Mouse (Mus musculus) erythroblast, embryonic 14.5 days (primary cell): ENCODE data around the gene Inpp5e. TPM values are rescaled to one million over a fixed set of nuclear protein-coding genes. Genes with fewer than 3 reads are reported as not detected.

Experiments used
- H3K27me3 ChIP-seq: 2 replicates; pipeline ENCODE4 v1.6.1; 2012; ENCODE audit warnings: inconsistent platforms; ENCODE audit not compliant: control insufficient read depth
- H3K36me3 ChIP-seq: 2 replicates; pipeline ENCODE4 v1.6.1; 2012; ENCODE audit warnings: mild to moderate bottlenecking, inconsistent platforms; ENCODE audit not compliant: control insufficient read depth
- H3K4me1 ChIP-seq: 2 replicates; pipeline ENCODE4 v1.6.1; 2012; ENCODE audit warnings: inconsistent platforms; ENCODE audit not compliant: control insufficient read depth
- H3K4me3 ChIP-seq: replicated peaks from 2 replicates; pipeline ENCODE3; 2012; ENCODE audit warnings: moderate library complexity, mild to moderate bottlenecking, inconsistent platforms
- H3K9me3 ChIP-seq: 2 replicates; pipeline ENCODE4 v1.6.1; 2012; ENCODE audit warnings: low read length, inconsistent platforms, mixed read lengths; ENCODE audit not compliant: control insufficient read depth
- GATA1 ChIP-seq: IDR thresholded peaks from 2 replicates; pipeline ENCODE4 v1.6.1; 2012; ENCODE audit warnings: low read length, inconsistent platforms, mixed read lengths
- TAL1 ChIP-seq: IDR thresholded peaks from 3 replicates; pipeline ENCODE4 v1.6.1; 2012; ENCODE audit warnings: low read length, inconsistent platforms, mixed read lengths
- polyA plus RNA-seq: library from polyadenylated mRNA; stranded (reverse); fragments of >175 nt; gene quantifications from 2 replicates; pipeline ENCODE4 v1.2.3, GENCODE M21; 2012

The Inpp5e gene
- polyA plus RNA-seq, result 0.75 and 0.98 TPM in 2 replicates

GRCm38 (mm10) chr2:26408515-26409356, at the start of gene Inpp5e:
Gene Inpp5e (minus strand): TSS chr2:26409203.
- peaks cover 54% of the 10 kb centered on the region for H3K4me1 ChIP-seq

DNA sequence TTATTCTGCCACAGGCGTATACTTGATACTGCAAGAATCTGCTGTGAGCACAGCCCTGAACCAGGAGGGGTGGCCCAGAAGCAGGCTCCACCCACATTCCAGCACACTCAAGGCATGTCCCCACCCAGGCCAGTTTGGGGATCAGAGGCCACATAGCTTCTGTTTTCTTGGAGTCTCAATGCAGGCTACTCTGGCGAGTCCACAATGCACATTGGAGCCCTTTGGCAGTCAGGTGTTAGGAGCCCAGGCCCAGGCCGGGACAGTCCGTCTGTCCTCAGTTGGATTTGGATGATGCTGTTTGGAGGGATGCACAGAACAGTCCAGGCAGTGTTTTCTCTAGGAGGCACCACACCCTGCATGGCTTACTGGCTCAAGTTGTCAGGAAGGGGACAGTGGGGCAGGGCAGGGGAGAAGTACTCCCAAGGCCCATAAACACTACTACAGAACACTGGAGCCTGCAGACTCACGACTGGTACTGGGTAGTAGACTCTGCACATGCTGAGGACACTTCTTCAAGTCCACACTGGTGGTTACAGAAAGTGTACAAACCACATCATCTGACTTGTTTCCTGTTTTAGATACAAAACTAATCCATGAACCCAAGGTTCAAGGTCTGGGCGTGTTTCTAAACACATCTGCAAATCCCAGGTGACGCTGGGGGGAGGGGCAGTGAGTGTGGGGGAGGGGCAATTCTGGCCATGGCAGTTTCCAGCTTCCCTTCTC, 49.6 kb upstream of the Inpp5e start:
- peaks cover 25% of the 10 kb centered on the region; the same call in 1 of the 2 replicates for H3K36me3 ChIP-seq
- TF ChIP-seq GATA1 (no peak), TAL1 (no peak)
- no peaks in the 10 kb centered on the region for H3K9me3 ChIP-seq
- no peak overlapping the region for H3K4me3 ChIP-seq
- peaks cover 8% of the 10 kb centered on the region for H3K4me1 ChIP-seq
- no peaks in the 10 kb centered on the region for H3K27me3 ChIP-seq

More at GRCm38 (mm10) chr2:26408515-26409356, at the start of gene Inpp5e:
- no peaks in the 10 kb centered on the region for H3K9me3 ChIP-seq
- H3K4me3 ChIP-seq, result peak within 1 kb of the TSS; percentile 83
- H3K27me3 ChIP-seq, result no peaks in the 10 kb centered on the region
- peaks cover 66% of the 10 kb centered on the region for H3K36me3 ChIP-seq
- TF ChIP-seq TAL1, result no peak

DNA sequence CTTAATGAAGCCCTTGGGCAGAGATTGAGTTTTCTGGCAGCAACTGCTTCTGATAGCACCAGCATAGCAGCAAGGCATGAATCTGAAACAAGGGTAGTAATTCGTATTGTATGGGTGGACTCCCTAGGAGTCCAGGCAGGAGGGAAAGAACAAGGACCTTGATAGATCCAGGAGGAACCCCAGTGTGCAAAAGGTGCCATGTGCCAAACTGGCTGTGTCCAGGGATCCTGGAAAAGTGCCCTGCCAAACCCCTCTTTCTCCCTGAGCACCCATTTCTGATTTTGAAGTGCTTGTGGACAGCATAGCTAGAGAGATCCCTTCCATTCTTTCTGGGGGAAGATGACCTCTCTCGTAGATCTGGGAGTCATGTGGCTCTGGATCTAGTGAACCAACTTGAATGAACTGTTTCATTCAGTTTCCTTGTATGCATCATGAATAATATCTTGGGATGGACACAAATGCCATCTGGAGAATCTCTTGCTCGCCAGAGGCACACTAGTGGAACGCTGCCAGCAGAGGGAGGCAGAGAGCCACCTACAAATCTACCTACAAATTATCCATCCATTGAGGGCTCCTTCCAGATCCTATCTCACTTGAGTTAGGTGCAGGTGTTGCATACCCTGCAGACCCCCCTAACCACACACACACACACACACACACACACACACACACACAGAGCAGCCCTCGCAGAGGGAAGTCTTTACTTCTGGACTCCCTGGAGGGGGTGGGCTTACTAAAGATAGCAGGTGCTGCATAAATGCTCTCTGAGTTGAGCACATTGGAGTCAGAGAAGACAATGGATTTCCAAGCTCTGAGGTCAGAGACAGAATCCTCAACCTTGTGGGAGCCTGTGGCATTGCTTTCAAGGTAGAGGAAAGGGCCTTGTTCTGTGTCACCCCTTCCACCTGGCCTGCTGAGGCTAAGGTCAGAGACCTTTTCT, 40.4 kb upstream of the Inpp5e start:
- no peak for TF ChIP-seq TAL1
- no peak for TF ChIP-seq GATA1
- peaks cover 28% of the 10 kb centered on the region for H3K4me1 ChIP-seq
- H3K4me3 ChIP-seq, result no peak overlapping the region
- H3K27me3 ChIP-seq, result no peaks in the 10 kb centered on the region
- H3K9me3 ChIP-seq, result no peaks in the 10 kb centered on the region
- H3K36me3 ChIP-seq, result no peaks in the 10 kb centered on the region

DNA sequence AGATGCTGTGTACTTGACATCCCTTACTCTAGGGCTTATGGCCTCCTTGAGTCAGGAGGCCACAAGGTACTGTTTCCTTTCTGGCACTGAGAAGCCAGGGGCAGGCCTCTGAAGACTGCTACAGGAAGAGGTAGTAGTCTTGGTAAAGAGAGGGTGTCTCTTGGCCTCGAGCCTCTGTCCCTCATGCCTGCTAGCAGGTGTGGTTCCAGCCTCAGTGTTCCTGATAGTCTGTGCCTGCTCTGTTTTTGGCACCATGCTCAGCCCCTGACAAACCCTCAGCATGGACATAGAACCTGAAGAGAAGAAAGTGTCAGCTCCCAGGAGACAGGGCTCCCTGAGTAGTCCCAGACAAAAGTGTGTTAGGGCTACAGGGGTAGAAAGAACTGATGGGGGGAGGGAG, 38.4 kb upstream of the Inpp5e start:
- Histone ChIP-seq H3K4me3 (no peak overlapping the region), H3K36me3 (no peaks in the 10 kb centered on the region), H3K27me3 (no peaks in the 10 kb centered on the region), H3K9me3 (no peaks in the 10 kb centered on the region), H3K4me1 (peaks cover 43% of the 10 kb centered on the region)
- no peak for TF ChIP-seq GATA1
- TF ChIP-seq TAL1, result no peak

DNA sequence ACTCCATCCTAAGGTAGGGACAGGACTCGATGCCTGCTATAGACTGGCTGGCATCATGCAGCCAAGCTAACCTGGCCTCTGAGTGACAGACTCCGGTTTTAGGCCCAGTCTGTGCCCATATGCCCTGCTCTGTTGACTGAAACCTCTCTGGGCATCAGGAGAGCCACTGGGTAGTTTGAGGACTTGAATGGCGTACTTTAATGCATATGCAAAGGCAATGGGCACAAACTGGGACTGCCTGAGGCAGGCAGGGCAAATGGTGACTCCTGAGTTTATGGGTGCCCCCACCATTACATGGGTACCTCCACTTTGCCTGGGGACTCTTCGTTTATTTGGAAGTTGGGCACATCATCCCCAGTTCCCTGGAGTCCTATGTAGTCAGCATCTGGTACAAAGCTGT, 37.7 kb upstream of the Inpp5e start:
- Histone ChIP-seq H3K4me3 (peak overlapping the region; percentile 86), H3K27me3 (no peaks in the 10 kb centered on the region), H3K36me3 (peaks cover 2% of the 10 kb centered on the region), H3K9me3 (no peaks in the 10 kb centered on the region), H3K4me1 (peaks cover 43% of the 10 kb centered on the region)
- no peak for TF ChIP-seq TAL1
- no peak for TF ChIP-seq GATA1

DNA sequence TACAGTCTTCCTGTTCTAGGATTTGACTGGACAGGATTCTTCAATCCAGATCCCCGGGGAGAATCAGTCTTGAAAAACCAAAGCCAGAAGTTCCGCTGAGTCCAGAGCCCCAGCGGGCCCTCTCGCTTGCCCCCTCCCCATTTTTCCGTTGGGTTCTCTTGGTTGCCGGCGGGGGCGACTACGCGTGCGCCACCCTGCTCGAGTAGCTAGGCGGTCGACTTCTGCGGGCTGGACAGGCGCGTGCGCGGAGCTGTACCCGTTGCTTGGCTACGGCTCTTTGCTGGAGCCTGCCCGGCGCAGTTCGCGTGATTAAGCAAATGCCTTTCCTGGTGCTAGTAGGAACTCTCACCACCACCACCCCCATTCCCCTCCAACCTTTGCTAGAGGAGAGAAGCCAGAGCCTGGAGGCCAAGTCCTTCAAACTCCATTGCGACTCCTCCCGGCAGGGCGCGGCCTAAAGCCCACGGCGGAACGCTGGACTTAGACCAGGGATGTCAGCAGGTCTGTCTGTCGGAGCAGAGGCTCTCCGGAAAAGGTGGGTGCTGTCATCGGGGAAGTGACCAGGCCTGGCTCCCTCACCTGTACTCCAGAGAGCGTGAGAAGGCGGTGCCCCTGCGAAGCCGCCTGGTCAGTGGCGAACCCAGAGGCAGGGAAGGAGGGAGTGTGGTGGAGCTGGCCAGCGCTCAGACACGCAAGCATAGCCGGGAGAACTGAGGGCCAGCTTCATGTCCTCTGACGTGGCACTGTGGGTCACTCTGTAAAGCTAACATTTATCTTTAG, 36.9 kb upstream of the Inpp5e start:
- Histone ChIP-seq H3K4me3 (peak overlapping the region; percentile 86), H3K9me3 (no peaks in the 10 kb centered on the region), H3K4me1 (peaks cover 43% of the 10 kb centered on the region), H3K27me3 (no peaks in the 10 kb centered on the region), H3K36me3 (peaks cover 10% of the 10 kb centered on the region)
- no peak for TF ChIP-seq TAL1
- TF ChIP-seq GATA1, result no peak

DNA sequence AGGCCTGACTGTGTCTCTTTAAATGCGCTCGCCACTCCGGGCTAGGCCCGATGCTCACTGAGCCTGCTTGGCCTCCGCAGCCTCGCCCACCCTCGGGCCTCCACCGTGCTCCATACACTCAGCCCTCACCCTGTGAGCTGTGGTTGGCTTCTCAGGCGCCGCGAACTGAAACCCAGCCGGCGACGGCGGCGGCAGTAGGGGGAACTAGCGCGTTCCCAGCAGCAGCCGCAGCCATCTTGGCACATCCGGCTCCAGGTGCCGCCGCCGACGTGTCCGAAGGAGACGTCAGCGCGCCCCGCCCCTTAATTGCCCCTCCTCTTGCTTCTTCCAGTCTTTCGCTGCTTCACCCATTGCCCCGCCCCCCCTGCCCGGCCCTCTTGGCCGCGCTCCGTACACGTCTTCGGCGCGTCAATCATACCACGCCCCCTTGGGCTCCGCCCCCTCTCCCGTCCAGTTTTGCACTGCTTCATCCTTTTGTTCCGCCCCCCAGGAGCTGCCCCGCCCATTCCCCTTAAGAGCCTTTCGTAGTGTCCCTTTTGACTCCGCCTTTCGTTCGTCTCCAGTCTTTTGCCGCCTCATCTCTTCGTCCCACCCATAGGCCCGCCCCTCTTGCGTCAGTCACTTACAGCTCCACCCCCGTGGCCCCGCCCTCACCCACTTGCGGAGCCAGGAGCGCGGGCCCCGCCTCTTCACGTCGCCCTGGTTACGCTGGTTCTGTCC, 36.1 kb upstream of the Inpp5e start, which contains the start of gene Sec16a:
TSS of gene Sec16a (minus strand) at position 271 of the 720 bp plus-strand sequence.
- no peak for TF ChIP-seq GATA1
- no peak for TF ChIP-seq TAL1
- Histone ChIP-seq H3K4me3 (peak within 1 kb of the TSS; percentile 86), H3K9me3 (no peaks in the 10 kb centered on the region), H3K4me1 (peaks cover 43% of the 10 kb centered on the region), H3K36me3 (peaks cover 18% of the 10 kb centered on the region), H3K27me3 (no peaks in the 10 kb centered on the region)

DNA sequence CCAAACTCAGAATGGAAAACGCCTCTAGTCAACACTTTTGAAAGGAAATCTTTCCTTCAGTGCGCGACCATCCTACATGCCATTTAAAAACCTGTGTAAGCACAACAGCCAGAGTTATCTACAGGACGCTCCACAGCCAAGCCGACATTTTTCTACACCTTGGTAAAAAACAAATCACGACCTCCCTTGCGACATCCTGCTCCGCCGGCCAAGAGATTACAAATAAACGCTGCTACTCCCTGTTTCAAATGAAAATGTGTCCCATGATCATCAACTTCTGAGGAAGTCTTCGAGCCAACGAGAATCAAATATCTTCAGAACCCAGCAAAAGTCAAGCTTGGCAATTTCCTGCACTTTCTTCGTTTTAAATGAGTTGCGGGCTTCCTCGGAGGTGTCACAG, 35.4 kb upstream of the Inpp5e start:
- TF ChIP-seq TAL1 (no peak), GATA1 (no peak)
- Histone ChIP-seq H3K27me3 (no peaks in the 10 kb centered on the region), H3K36me3 (peaks cover 25% of the 10 kb centered on the region), H3K4me1 (peaks cover 43% of the 10 kb centered on the region), H3K4me3 (peak overlapping the region; percentile 86), H3K9me3 (no peaks in the 10 kb centered on the region)
